Mouse (Mus musculus) limb, embryonic 13.5 days (tissue): Measurements from ENCODE around the gene Cdc42bpg. TPM values are rescaled to one million over a fixed set of nuclear protein-coding genes. Genes with fewer than 3 reads are reported as not detected.

Source experiments
- ATAC-seq: fragments of 200-750 bp; cut with Nextera tagmentation; 2 replicates; pipeline ENCODE4 v1.8.0; 2017; ENCODE audit warnings: low read depth, moderate number of reproducible peaks, moderate TSS enrichment; ENCODE audit not compliant: low FRiP score
- H3K27ac ChIP-seq: fragments of 300-500 bp; sonication (generic); 2 replicates; pipeline ENCODE4 v1.5.1; 2015; ENCODE audit warnings: inconsistent platforms, mild to moderate bottlenecking, moderate library complexity
- H3K27me3 ChIP-seq: fragments of 300-500 bp; sonication (generic); 2 replicates; pipeline ENCODE4 v1.6.1; 2015; ENCODE audit warnings: mild to moderate bottlenecking, inconsistent platforms
- H3K36me3 ChIP-seq: fragments of 300-500 bp; sonication (generic); 2 replicates; pipeline ENCODE4 v1.6.1; 2015; ENCODE audit warnings: inconsistent platforms, mild to moderate bottlenecking, moderate library complexity
- H3K4me1 ChIP-seq: fragments of 300-500 bp; sonication (generic); 2 replicates; pipeline ENCODE4 v1.6.1; 2015; ENCODE audit warnings: inconsistent platforms
- H3K4me2 ChIP-seq: fragments of 300-500 bp; sonication (generic); replicated peaks from 2 replicates; pipeline ENCODE4 v1.6.1; 2015; ENCODE audit warnings: inconsistent platforms, mild to moderate bottlenecking, moderate library complexity
- H3K4me3 ChIP-seq: fragments of 300-500 bp; sonication (generic); 2 replicates; pipeline ENCODE4 v1.5.1; 2015; ENCODE audit warnings: moderate library complexity, mild to moderate bottlenecking, inconsistent platforms
- H3K9ac ChIP-seq: fragments of 300-500 bp; sonication (generic); 2 replicates; pipeline ENCODE4 v1.6.1; 2015; ENCODE audit warnings: mild to moderate bottlenecking, inconsistent platforms
- H3K9me3 ChIP-seq: fragments of 300-500 bp; sonication (generic); 2 replicates; pipeline ENCODE4 v1.6.1; 2016; ENCODE audit warnings: inconsistent platforms
- WGBS: fragments of 180-500 bp; shearing (Covaris S2); methylation state at CpG from one replicate; pipeline ENCODE4 v1.1.7; 2015; 5-methylcytosine and 5-hydroxymethylcytosine counted together
- polyA plus RNA-seq: library from polyadenylated mRNA; unstranded; fragments of >200 nt; fragmentation: Nextera tagmentation; extraction: Ambion mirVana; gene quantifications from 2 replicates; pipeline ENCODE4 v1.2.1, GENCODE M21; 2015

Gene Cdc42bpg
- 0.52 and 0.70 TPM in 2 replicates for polyA plus RNA-seq

GRCm38 (mm10) chr19:6306137-6306551 lies at the start of gene Cdc42bpg:
TSS of gene Cdc42bpg (plus strand) at chr19:6306456.
- ATAC-seq: peak; percentile 80
- peak within 1 kb of the TSS; percentile 75 for H3K9ac ChIP-seq
- H3K4me2 ChIP-seq: peak within 1 kb of the TSS; percentile 81
- H3K27me3 ChIP-seq: no peaks in the 10 kb centered on the region
- H3K4me3 ChIP-seq: peak within 1 kb of the TSS; percentile 66
- H3K27ac ChIP-seq: peak within 1 kb of the TSS; percentile 76
- peaks cover 19% of the 10 kb centered on the region for H3K36me3 ChIP-seq
- H3K4me1 ChIP-seq: peaks cover 37% of the 10 kb centered on the region
- H3K9me3 ChIP-seq: no peaks in the 10 kb centered on the region
- 1% methylated on average over 33 of the region's 38 CpGs for WGBS

- H3K9ac ChIP-seq: no peak overlapping the region
- H3K4me2 ChIP-seq: no peak overlapping the region
- no peak overlapping the region for H3K27ac ChIP-seq
- ATAC-seq: no peak
- no peaks in the 10 kb centered on the region for H3K27me3 ChIP-seq
- WGBS: 62% methylated on average over 2 of the region's 2 CpGs
- H3K36me3 ChIP-seq: peaks cover 70% of the 10 kb centered on the region
- no peak overlapping the region for H3K4me3 ChIP-seq
- peaks cover 4% of the 10 kb centered on the region; the same call in 1 of the 2 replicates for H3K9me3 ChIP-seq
- no peaks in the 10 kb centered on the region for H3K4me1 ChIP-seq
Measured at GRCm38 (mm10) chr19:6260428-6260827, 45.8 kb upstream of the Cdc42bpg start.

GRCm38 (mm10) chr19:6260946-6261345 lies 45.3 kb upstream of the Cdc42bpg start:
- peaks cover 4% of the 10 kb centered on the region; the same call in 1 of the 2 replicates for H3K9me3 ChIP-seq
- H3K4me2 ChIP-seq: no peak overlapping the region
- no peaks in the 10 kb centered on the region for H3K4me1 ChIP-seq
- no peak overlapping the region for H3K9ac ChIP-seq
- no peak overlapping the region for H3K4me3 ChIP-seq
- peaks cover 65% of the 10 kb centered on the region for H3K36me3 ChIP-seq
- 82% methylated on average over 4 of the region's 4 CpGs for WGBS
- no peak for ATAC-seq
- no peaks in the 10 kb centered on the region for H3K27me3 ChIP-seq
- H3K27ac ChIP-seq: no peak overlapping the region; the same call in 1 of the 2 replicates

GRCm38 (mm10) chr19:6261379-6261778 lies 44.9 kb upstream of the Cdc42bpg start:
- WGBS: 94% methylated on average over 14 of the region's 14 CpGs
- ATAC-seq: no peak
- Histone ChIP-seq H3K27ac (no peak overlapping the region), H3K36me3 (peaks cover 61% of the 10 kb centered on the region), H3K9ac (no peak overlapping the region), H3K27me3 (no peaks in the 10 kb centered on the region), H3K4me3 (no peak overlapping the region), H3K4me2 (no peak overlapping the region), H3K9me3 (peaks cover 4% of the 10 kb centered on the region; the same call in 1 of the 2 replicates), H3K4me1 (no peaks in the 10 kb centered on the region)

- ATAC-seq: no peak
- Histone ChIP-seq H3K27ac (no peak overlapping the region), H3K4me2 (no peak overlapping the region), H3K9ac (no peak overlapping the region), H3K4me1 (0 out of 2 replicates have a peak, but pooled peaks cover under 1% of the 10 kb centered on the region), H3K36me3 (peaks cover 52% of the 10 kb centered on the region), H3K27me3 (no peaks in the 10 kb centered on the region), H3K9me3 (peaks cover 4% of the 10 kb centered on the region; the same call in 1 of the 2 replicates), H3K4me3 (no peak overlapping the region)
- 67% methylated on average over 7 of the region's 7 CpGs for WGBS
Measured at GRCm38 (mm10) chr19:6262222-6262621, 44.0 kb upstream of the Cdc42bpg start.

- H3K4me1 ChIP-seq: peaks cover 8% of the 10 kb centered on the region; the same call in 1 of the 2 replicates
- no peak overlapping the region for H3K4me3 ChIP-seq
- 85% methylated on average over 8 of the region's 8 CpGs for WGBS
- no peak overlapping the region for H3K4me2 ChIP-seq
- H3K9me3 ChIP-seq: peaks cover 4% of the 10 kb centered on the region; the same call in 1 of the 2 replicates
- H3K36me3 ChIP-seq: peaks cover 45% of the 10 kb centered on the region
- no peak for ATAC-seq
- no peak overlapping the region for H3K27ac ChIP-seq
- H3K27me3 ChIP-seq: no peaks in the 10 kb centered on the region
- no peak overlapping the region for H3K9ac ChIP-seq
Measured at GRCm38 (mm10) chr19:6262839-6263433, 43.3 kb upstream of the Cdc42bpg start.

GRCm38 (mm10) chr19:6264200-6264599 lies 42.1 kb upstream of the Cdc42bpg start:
- Histone ChIP-seq H3K36me3 (peaks cover 33% of the 10 kb centered on the region), H3K9ac (no peak overlapping the region), H3K9me3 (peaks cover 4% of the 10 kb centered on the region; the same call in 1 of the 2 replicates), H3K27ac (no peak overlapping the region), H3K4me3 (no peak overlapping the region), H3K4me1 (peaks cover 11% of the 10 kb centered on the region), H3K4me2 (no peak overlapping the region), H3K27me3 (no peaks in the 10 kb centered on the region)
- 54% methylated on average over 9 of the region's 9 CpGs for WGBS
- ATAC-seq: no peak

GRCm38 (mm10) chr19:6264945-6265344 lies 41.3 kb upstream of the Cdc42bpg start:
- Histone ChIP-seq H3K27me3 (no peaks in the 10 kb centered on the region), H3K4me1 (peaks cover 11% of the 10 kb centered on the region), H3K9me3 (peaks cover 4% of the 10 kb centered on the region; the same call in 1 of the 2 replicates), H3K4me3 (no peak overlapping the region), H3K36me3 (peaks cover 28% of the 10 kb centered on the region), H3K27ac (no peak overlapping the region), H3K4me2 (no peak overlapping the region), H3K9ac (no peak overlapping the region)
- no peak for ATAC-seq
- WGBS: 80% methylated on average over 8 of the region's 8 CpGs

GRCm38 (mm10) chr19:6265727-6266182 lies 40.5 kb upstream of the Cdc42bpg start:
- Histone ChIP-seq H3K9ac (no peak overlapping the region), H3K36me3 (peaks cover 20% of the 10 kb centered on the region), H3K27ac (no peak overlapping the region), H3K4me3 (no peak overlapping the region), H3K4me1 (peaks cover 12% of the 10 kb centered on the region), H3K27me3 (peaks cover 7% of the 10 kb centered on the region; the same call in 1 of the 2 replicates), H3K9me3 (peaks cover 3% of the 10 kb centered on the region; the same call in 1 of the 2 replicates), H3K4me2 (no peak overlapping the region)
- no peak for ATAC-seq
- WGBS: 65% methylated on average over 6 of the region's 6 CpGs

- no peak for ATAC-seq
- H3K4me2 ChIP-seq: no peak overlapping the region
- H3K27me3 ChIP-seq: peaks cover 8% of the 10 kb centered on the region; the same call in 1 of the 2 replicates
- peaks cover 17% of the 10 kb centered on the region for H3K4me1 ChIP-seq
- peaks cover 2% of the 10 kb centered on the region; the same call in 1 of the 2 replicates for H3K36me3 ChIP-seq
- H3K9ac ChIP-seq: peak overlapping the region; percentile 0; the same call in 1 of the 2 replicates
- H3K9me3 ChIP-seq: no peaks in the 10 kb centered on the region
- WGBS: 37% methylated on average over 11 of the region's 11 CpGs
- no peak overlapping the region for H3K4me3 ChIP-seq
- no peak overlapping the region for H3K27ac ChIP-seq
Measured at GRCm38 (mm10) chr19:6267306-6268169, 38.7 kb upstream of the Cdc42bpg start.

- peaks cover 17% of the 10 kb centered on the region for H3K4me1 ChIP-seq
- H3K27me3 ChIP-seq: peaks cover 8% of the 10 kb centered on the region; the same call in 1 of the 2 replicates
- WGBS: 16% methylated on average over 8 of the region's 8 CpGs
- no peak overlapping the region for H3K4me3 ChIP-seq
- H3K27ac ChIP-seq: no peak overlapping the region
- 0 out of 2 replicates have a peak overlapping the region, but pooled peaks have one; percentile 9 for H3K4me2 ChIP-seq
- peak; percentile 74 for ATAC-seq
- H3K9ac ChIP-seq: 0 out of 2 replicates have a peak overlapping the region, but pooled peaks have one; percentile 0
- no peaks in the 10 kb centered on the region for H3K36me3 ChIP-seq
- H3K9me3 ChIP-seq: no peaks in the 10 kb centered on the region
Measured at GRCm38 (mm10) chr19:6268170-6268528, 38.1 kb upstream of the Cdc42bpg start.

- Histone ChIP-seq H3K4me2 (no peak overlapping the region), H3K27me3 (peaks cover 8% of the 10 kb centered on the region; the same call in 1 of the 2 replicates), H3K27ac (no peak overlapping the region), H3K9me3 (no peaks in the 10 kb centered on the region), H3K4me1 (peaks cover 17% of the 10 kb centered on the region), H3K4me3 (no peak overlapping the region), H3K36me3 (no peaks in the 10 kb centered on the region), H3K9ac (no peak overlapping the region)
- WGBS: 81% methylated on average over 7 of the region's 7 CpGs
- no peak for ATAC-seq
Measured at GRCm38 (mm10) chr19:6268670-6269132, 37.6 kb upstream of the Cdc42bpg start.
